Mouse (Mus musculus) E14TG2a.4 (cell line): Measurements from ENCODE around the gene Ccdc85b.

ENCODE experiments used
- H3K27me3 ChIP-seq: 2 replicates; pipeline ENCODE4 v1.6.1; 2014; ENCODE audit warnings: low read length, control low read depth; ENCODE audit not compliant: insufficient read depth
- H3K36me3 ChIP-seq: 2 replicates; pipeline ENCODE4 v1.6.1; 2014; ENCODE audit warnings: low read length, control low read depth; ENCODE audit not compliant: insufficient read depth
- H3K4me1 ChIP-seq: replicated peaks from 2 replicates; pipeline ENCODE4 v1.6.1; 2014; ENCODE audit warnings: low read depth, low read length, control low read depth
- H3K4me3 ChIP-seq: replicated peaks from 2 replicates; pipeline ENCODE4 v1.5.1; 2014; ENCODE audit warnings: mild to moderate bottlenecking, low read length
- H3K9me3 ChIP-seq: 2 replicates; pipeline ENCODE4 v1.6.1; 2014; ENCODE audit warnings: low read length, control low read depth
- CTCF ChIP-seq: conservative IDR thresholded peaks from 2 replicates; pipeline ENCODE4 v1.5.1; 2014; ENCODE audit warnings: low read length
- NANOG ChIP-seq: IDR thresholded peaks from 2 replicates; pipeline ENCODE4 v1.6.1; 2014; ENCODE audit warnings: borderline replicate concordance, low read length, mixed read lengths
- POU5F1 ChIP-seq: IDR thresholded peaks from 2 replicates; pipeline ENCODE4 v1.6.1; 2014; ENCODE audit warnings: low read length, borderline replicate concordance

Gene Ccdc85b

GRCm38 (mm10) chr19:5475069-5475714, 17.5 kb upstream of the Ccdc85b start:
- no peaks in the 10 kb centered on the region for H3K9me3 ChIP-seq
- H3K4me3 ChIP-seq = peak overlapping the region; percentile 77
- peaks cover 33% of the 10 kb centered on the region for H3K27me3 ChIP-seq
- H3K4me1 ChIP-seq = peaks cover 38% of the 10 kb centered on the region
- no peak for TF ChIP-seq CTCF
- no peak for TF ChIP-seq NANOG
- no peak for TF ChIP-seq POU5F1
- H3K36me3 ChIP-seq = peaks cover 7% of the 10 kb centered on the region

- H3K9me3 ChIP-seq = no peaks in the 10 kb centered on the region
- H3K27me3 ChIP-seq = peaks cover 38% of the 10 kb centered on the region
- no peak for TF ChIP-seq POU5F1
- no peak for TF ChIP-seq CTCF
- TF ChIP-seq NANOG = no peak
- peaks cover 41% of the 10 kb centered on the region for H3K4me1 ChIP-seq
- peak overlapping the region; percentile 77 for H3K4me3 ChIP-seq
- H3K36me3 ChIP-seq = 0 out of 2 replicates have a peak, but pooled peaks cover 2% of the 10 kb centered on the region
Observed at GRCm38 (mm10) chr19:5474281-5475068, 16.8 kb upstream of the Ccdc85b start.

- Histone ChIP-seq H3K9me3 (no peaks in the 10 kb centered on the region), H3K36me3 (0 out of 2 replicates have a peak, but pooled peaks cover 2% of the 10 kb centered on the region), H3K27me3 (peaks cover 38% of the 10 kb centered on the region), H3K4me1 (peaks cover 48% of the 10 kb centered on the region), H3K4me3 (peak within 1 kb of the TSS; percentile 77)
- TF ChIP-seq CTCF (no peak), NANOG (no peak), POU5F1 (no peak)
Observed at GRCm38 (mm10) chr19:5473720-5474119, 16.0 kb upstream of the Ccdc85b start, which contains the start of gene Efemp2. Gene Efemp2, plus strand, starts transcription at chr19:5473954.

GRCm38 (mm10) chr19:5472857-5473256, 15.2 kb upstream of the Ccdc85b start:
- Histone ChIP-seq H3K4me1 (peaks cover 54% of the 10 kb centered on the region), H3K4me3 (no peak overlapping the region), H3K36me3 (peaks cover 2% of the 10 kb centered on the region; the same call in 1 of the 2 replicates), H3K27me3 (peaks cover 38% of the 10 kb centered on the region), H3K9me3 (no peaks in the 10 kb centered on the region)
- no peak for TF ChIP-seq POU5F1
- no peak for TF ChIP-seq NANOG
- peak; percentile 7; the same call in 1 of the 2 replicates for TF ChIP-seq CTCF

GRCm38 (mm10) chr19:5471846-5472245, 14.2 kb upstream of the Ccdc85b start:
- peaks cover 38% of the 10 kb centered on the region for H3K27me3 ChIP-seq
- H3K36me3 ChIP-seq = peaks cover 12% of the 10 kb centered on the region
- peaks cover 59% of the 10 kb centered on the region for H3K4me1 ChIP-seq
- TF ChIP-seq NANOG = no peak
- TF ChIP-seq CTCF = no peak
- TF ChIP-seq POU5F1 = no peak
- H3K4me3 ChIP-seq = no peak overlapping the region
- no peaks in the 10 kb centered on the region for H3K9me3 ChIP-seq

GRCm38 (mm10) chr19:5468374-5468773, 10.7 kb upstream of the Ccdc85b start, which contains the start of gene Ctsw:
Gene Ctsw, minus strand, starts transcription at chr19:5468507.
- peaks cover 11% of the 10 kb centered on the region for H3K27me3 ChIP-seq
- TF ChIP-seq NANOG = no peak
- TF ChIP-seq POU5F1 = no peak
- H3K4me1 ChIP-seq = peaks cover 55% of the 10 kb centered on the region

GRCm38 (mm10) chr19:5466916-5467500, 9.3 kb upstream of the Ccdc85b start:
- no peaks in the 10 kb centered on the region for H3K9me3 ChIP-seq
- H3K4me3 ChIP-seq = no peak overlapping the region
- no peak for TF ChIP-seq POU5F1
- no peak for TF ChIP-seq NANOG
- no peak for TF ChIP-seq CTCF
- peaks cover 8% of the 10 kb centered on the region for H3K27me3 ChIP-seq
- H3K36me3 ChIP-seq = peaks cover 57% of the 10 kb centered on the region
- peaks cover 55% of the 10 kb centered on the region for H3K4me1 ChIP-seq

More at GRCm38 (mm10) chr19:5468374-5468773, 10.7 kb upstream of the Ccdc85b start, which contains the start of gene Ctsw:
- H3K9me3 ChIP-seq = no peaks in the 10 kb centered on the region
- H3K36me3 ChIP-seq = peaks cover 44% of the 10 kb centered on the region
- H3K4me3 ChIP-seq = peak within 1 kb of the TSS; percentile 50

- no peak for TF ChIP-seq NANOG
- no peak for TF ChIP-seq POU5F1
- TF ChIP-seq CTCF = no peak
- no peaks in the 10 kb centered on the region for H3K9me3 ChIP-seq
- peaks cover 4% of the 10 kb centered on the region for H3K27me3 ChIP-seq
- peak overlapping the region; percentile 71 for H3K4me3 ChIP-seq
- peaks cover 65% of the 10 kb centered on the region for H3K36me3 ChIP-seq
- peaks cover 65% of the 10 kb centered on the region for H3K4me1 ChIP-seq
Observed at GRCm38 (mm10) chr19:5465037-5465436, 7.3 kb upstream of the Ccdc85b start.
